Mouse (Mus musculus): ENCODE data around the gene Scgb2b18. TPM values are rescaled to one million over a fixed set of nuclear protein-coding genes. Genes with fewer than 3 reads are reported as not detected.
"Not testable (repeated sequence)": the region's sequence is repeated elsewhere in the genome, so short reads cannot be mapped to it uniquely, and the experiment has no call there.

Scgb2b18 gene
- total RNA-seq (2021) = not detected
- long read RNA-seq, experiment 1 = 0 reads
- long read RNA-seq, experiment 2 = 0 reads

DNA sequence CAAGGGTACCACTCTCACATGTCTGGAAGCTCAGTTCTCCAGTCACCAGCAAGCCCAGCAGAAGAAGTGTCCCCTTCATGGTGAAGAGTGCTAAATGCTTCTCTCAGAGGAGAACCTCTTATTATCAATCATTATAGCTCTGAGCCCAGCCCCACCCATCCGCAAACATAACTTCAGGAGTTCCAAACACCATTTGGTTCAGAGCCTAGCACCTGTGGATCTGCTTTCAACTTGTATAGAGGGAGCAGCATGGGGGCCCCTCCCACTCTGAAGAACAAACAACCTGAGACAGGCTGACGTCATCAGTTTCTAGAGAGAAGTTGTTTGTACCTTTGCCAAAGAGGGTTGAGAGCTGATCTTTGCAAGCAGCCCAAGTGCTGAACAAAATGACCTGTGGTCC, at the start of gene Scgb2b18:
Gene Scgb2b18, minus strand, starts transcription at position 101 of the 400 bp plus-strand sequence.
- not testable (repeated sequence) for DNase-seq

DNA sequence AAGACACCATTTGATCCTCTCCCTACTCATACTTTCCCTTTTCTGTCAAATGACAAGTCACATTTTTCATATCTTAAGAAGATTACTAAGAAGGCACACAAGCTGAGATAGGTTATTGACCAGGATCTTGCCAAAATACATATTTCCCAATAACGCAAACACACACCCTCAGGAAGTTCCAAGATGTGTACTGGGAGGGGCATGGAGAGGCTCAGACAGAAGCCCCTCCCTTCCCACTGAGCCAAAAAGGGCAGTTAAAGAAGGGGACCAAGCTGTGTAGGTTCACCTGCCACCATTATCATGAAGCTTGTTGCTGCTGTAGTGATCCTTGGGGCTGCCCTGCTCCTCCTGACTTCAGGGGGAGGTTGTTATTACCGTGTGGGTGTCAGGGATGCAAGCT, 11.6 kb upstream of the Scgb2b18 start, which contains the start of gene Scgb1b18:
Gene Scgb1b18, plus strand, starts transcription at position 301 of the 400 bp plus-strand sequence.
- intact Hi-C loops (cut with DNase I); DNase-seq: not testable (repeated sequence)

More for the DNA sequence above, at the start of gene Scgb2b18:
- intact Hi-C loops (cut with DNase I) = not testable (repeated sequence)

Other genes starting within 250 kb of the Scgb2b18 start
- not detected for gene Scgb2b17, start 117.3 kb downstream of the Scgb2b18 start, total RNA-seq (2021)
- gene Scgb1b17, start 110.4 kb downstream of the Scgb2b18 start, total RNA-seq (2021) = not detected
- not detected for gene Scgb1b18, start 11.7 kb upstream of the Scgb2b18 start, total RNA-seq (2021)
- not detected for gene Scgb2b19, start 106.5 kb upstream of the Scgb2b18 start, total RNA-seq (2021)
- not detected for gene Scgb1b19, start 113.4 kb upstream of the Scgb2b18 start, total RNA-seq (2021)
- not detected for gene Scgb2b20, start 192.5 kb upstream of the Scgb2b18 start, total RNA-seq (2021)
- not detected for gene Scgb1b20, start 199.4 kb upstream of the Scgb2b18 start, total RNA-seq (2021)

Measured in heart, postnatal 14 days (tissue).